Mouse (Mus musculus) ES-Bruce4 (cell line): Measurements from ENCODE around the gene Tenm4.

Experiments
- CTCF ChIP-seq: IDR thresholded peaks from one replicate; pipeline ENCODE4 v1.8.1; 2011; ENCODE audit warnings: low read depth, low read length
- EP300 ChIP-seq: IDR thresholded peaks from 2 replicates; pipeline ENCODE4 v1.6.1; 2011; ENCODE audit warnings: low read depth, low read length; ENCODE audit not compliant: insufficient read depth

GRCm38 (mm10) chr7:96466761-96467160 lies 295.7 kb downstream of the Tenm4 start:
- TF ChIP-seq EP300 (no peak), CTCF (no peak)
